Mouse (Mus musculus) retina, adult 2 months (tissue): ENCODE data around the gene Mark1.

Experiments used
- DNase-seq: peaks from one replicate; pipeline ENCODE4 v3.0.0-alpha.2; 2012; ENCODE audit warnings: low read depth, low spot score

Mark1 gene

GRCm38 (mm10) chr1:184963121-184963693, 36.2 kb downstream of the Mark1 start:
- DNase-seq, result no peak

GRCm38 (mm10) chr1:184961853-184962252, 37.5 kb downstream of the Mark1 start:
- DNase-seq, result no peak

GRCm38 (mm10) chr1:184958818-184959217, 40.6 kb downstream of the Mark1 start:
- no peak for DNase-seq

GRCm38 (mm10) chr1:184958388-184958787, 41.0 kb downstream of the Mark1 start:
- DNase-seq, result no peak

GRCm38 (mm10) chr1:184951758-184952157, 47.6 kb downstream of the Mark1 start:
- no peak for DNase-seq

- no peak for DNase-seq
Observed at GRCm38 (mm10) chr1:184951057-184951456, 48.3 kb downstream of the Mark1 start.

GRCm38 (mm10) chr1:184938106-184938505, 61.3 kb downstream of the Mark1 start:
- DNase-seq, result no peak

GRCm38 (mm10) chr1:184935980-184936379, 63.4 kb downstream of the Mark1 start:
- DNase-seq, result no peak

- no peak for DNase-seq
Observed at GRCm38 (mm10) chr1:184935490-184935889, 63.9 kb downstream of the Mark1 start.

- DNase-seq, result no peak
Observed at GRCm38 (mm10) chr1:184931097-184931496, 68.3 kb downstream of the Mark1 start.

- DNase-seq, result no peak
Observed at GRCm38 (mm10) chr1:184928382-184928781, 71.0 kb downstream of the Mark1 start.

GRCm38 (mm10) chr1:184927911-184928310, 71.5 kb downstream of the Mark1 start:
- no peak for DNase-seq

- no peak for DNase-seq
Observed at GRCm38 (mm10) chr1:184922824-184923223, 76.5 kb downstream of the Mark1 start.

GRCm38 (mm10) chr1:184920057-184920456, 79.3 kb downstream of the Mark1 start:
- DNase-seq, result no peak

- DNase-seq, result no peak
Observed at GRCm38 (mm10) chr1:184918227-184918888, 81.0 kb downstream of the Mark1 start.

- DNase-seq, result no peak
Observed at GRCm38 (mm10) chr1:184912336-184912735, 87.0 kb downstream of the Mark1 start.

GRCm38 (mm10) chr1:184911861-184912260, 87.5 kb downstream of the Mark1 start:
- DNase-seq, result no peak

GRCm38 (mm10) chr1:184908558-184908957, 90.8 kb downstream of the Mark1 start:
- no peak for DNase-seq

- no peak for DNase-seq
Observed at GRCm38 (mm10) chr1:184905904-184906745, 93.2 kb downstream of the Mark1 start.

GRCm38 (mm10) chr1:184905371-184905770, 94.0 kb downstream of the Mark1 start:
- DNase-seq, result no peak

- no peak for DNase-seq
Observed at GRCm38 (mm10) chr1:184903697-184904096, 95.7 kb downstream of the Mark1 start.

GRCm38 (mm10) chr1:184902886-184903285, 96.5 kb downstream of the Mark1 start:
- DNase-seq, result no peak

- DNase-seq, result no peak
Observed at GRCm38 (mm10) chr1:184897350-184897749, 102.0 kb downstream of the Mark1 start.
